Mouse (Mus musculus) effector memory CD4-positive, alpha-beta T cell, adult 5 months (primary cell): ENCODE measurements around the gene Rnf19b. TPM values are rescaled to one million over a fixed set of nuclear protein-coding genes. Genes with fewer than 3 reads are reported as not detected.

Experiments used
- polyA plus RNA-seq: library from polyadenylated mRNA; unstranded; fragments of 100-300 nt; shearing (Covaris generic); gene quantifications from one replicate; pipeline ENCODE4 v1.2.1, GENCODE M21; 2017

Gene Rnf19b
- polyA plus RNA-seq = 109 TPM

DNA sequence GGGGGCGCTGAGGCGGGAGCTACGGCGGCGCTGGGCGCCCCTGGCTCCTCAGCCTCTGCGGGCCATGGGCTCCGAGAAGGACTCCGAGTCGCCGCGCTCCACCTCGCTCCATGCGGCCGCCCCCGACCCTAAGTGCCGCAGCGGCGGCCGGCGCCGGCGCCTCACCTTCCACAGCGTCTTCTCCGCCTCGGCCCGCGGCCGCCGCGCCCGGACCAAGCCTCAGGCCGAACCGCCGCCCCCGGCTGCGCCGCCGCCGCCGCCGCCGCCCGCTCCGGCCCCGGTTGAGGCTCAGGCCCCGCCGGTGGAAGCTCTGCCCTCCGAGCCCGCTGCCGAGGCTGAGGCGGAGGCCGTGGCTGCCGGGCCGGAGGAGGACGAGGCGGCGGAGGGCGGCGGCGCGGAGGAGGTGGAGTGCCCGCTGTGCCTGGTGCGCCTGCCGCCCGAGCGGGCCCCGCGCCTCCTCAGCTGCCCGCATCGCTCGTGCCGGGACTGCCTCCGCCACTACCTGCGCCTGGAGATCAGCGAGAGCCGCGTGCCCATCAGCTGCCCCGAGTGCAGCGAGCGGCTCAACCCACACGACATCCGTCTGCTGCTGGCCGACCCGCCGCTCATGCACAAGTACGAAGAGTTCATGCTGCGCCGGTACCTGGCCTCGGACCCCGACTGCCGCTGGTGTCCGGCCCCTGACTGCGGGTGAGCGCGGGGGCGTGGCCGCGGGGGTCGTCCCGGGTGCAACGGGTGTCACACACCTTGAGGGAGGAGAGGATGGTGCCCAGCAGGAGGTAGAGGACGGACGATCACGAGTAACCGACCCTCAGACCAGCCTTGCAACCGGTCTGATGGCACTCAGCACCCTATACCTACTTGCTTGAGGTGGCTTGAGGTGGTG, at the start of gene Rnf19b:
Gene Rnf19b, plus strand, starts transcription at position 65 of the 886 bp plus-strand sequence.

DNA sequence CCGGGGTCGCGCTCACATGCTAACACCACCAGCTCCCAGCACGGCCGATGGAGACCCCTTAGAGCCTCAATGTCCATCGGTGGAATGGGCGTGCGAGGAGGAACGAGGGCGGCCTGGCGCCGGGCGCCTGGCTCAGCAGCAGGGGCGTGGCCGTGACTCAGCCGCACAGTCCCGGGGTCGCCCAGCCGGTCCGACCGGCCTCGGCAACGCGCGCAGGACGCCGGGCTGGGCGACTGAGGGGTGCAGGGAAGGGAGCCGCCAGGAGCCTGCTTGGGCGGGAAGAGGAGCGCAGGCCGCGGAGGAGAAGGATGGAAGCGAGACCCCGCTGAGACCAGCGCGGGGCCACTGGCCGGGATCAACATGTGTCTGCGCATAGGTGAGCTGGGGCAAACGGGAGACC, 47.3 kb downstream of the Rnf19b start, which contains the start of gene Tmem54:
Gene Tmem54, plus strand, starts transcription at position 193 of the 400 bp plus-strand sequence.

DNA sequence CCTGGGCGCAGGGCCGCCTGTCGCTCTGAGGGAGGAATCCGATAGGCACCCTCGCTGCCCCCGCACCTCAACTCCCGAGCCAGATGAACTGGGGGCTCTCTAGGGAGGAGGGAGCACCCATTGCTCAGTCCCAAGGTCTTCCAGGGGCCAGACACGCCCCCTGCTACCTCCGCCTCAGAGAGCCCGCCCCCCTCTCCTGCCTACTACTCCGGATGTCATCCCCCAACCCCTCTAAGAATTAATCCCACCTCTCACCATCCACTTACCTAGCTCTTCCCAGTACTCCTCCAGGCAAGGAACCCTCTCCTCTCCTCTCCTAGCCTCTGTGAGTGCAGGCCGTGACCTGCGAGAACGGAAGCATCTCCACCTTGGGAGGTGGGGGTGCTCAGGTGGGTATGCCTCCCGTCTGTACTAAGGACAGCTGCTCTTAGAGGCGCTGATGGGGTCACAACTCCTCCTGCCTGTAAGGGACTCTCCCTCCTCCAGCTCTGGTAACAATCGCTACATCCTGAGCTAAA, 63.6 kb downstream of the Rnf19b start, which contains the start of gene Hpca:
Gene Hpca, minus strand, starts transcription at position 468 of the 518 bp plus-strand sequence.

Other genes starting within 250 kb of the Rnf19b start
- 8.1 TPM for gene Trim62, start 174.7 kb upstream of the Rnf19b start, polyA plus RNA-seq
- gene Azin2, start 95.8 kb upstream of the Rnf19b start, polyA plus RNA-seq = 0.51 TPM
- gene Ak2, start 66.3 kb upstream of the Rnf19b start, polyA plus RNA-seq = 85.1 TPM
- gene Tmem54, start 47.3 kb downstream of the Rnf19b start, polyA plus RNA-seq = not detected
- gene Hpca, start 63.8 kb downstream of the Rnf19b start, polyA plus RNA-seq = not detected
- 0.14 TPM for gene Fndc5, start 78.7 kb downstream of the Rnf19b start, polyA plus RNA-seq
- gene S100pbp, start 131.5 kb downstream of the Rnf19b start, polyA plus RNA-seq = 19.6 TPM
- gene Yars, start 131.5 kb downstream of the Rnf19b start, polyA plus RNA-seq = 30.7 TPM
- gene C77080, start 203.1 kb downstream of the Rnf19b start, polyA plus RNA-seq = 0.29 TPM
- 0.16 TPM for gene Sync, start 229.3 kb downstream of the Rnf19b start, polyA plus RNA-seq